Mouse (Mus musculus) bone marrow, adult 2 months (tissue): ENCODE results near the gene Tead4.
"Not testable (repeated sequence)": the region's sequence is repeated elsewhere in the genome, so short reads cannot be mapped to it uniquely, and the experiment has no call there.

Experiments
- CTCF ChIP-seq: fragments of 200-500 bp; IDR thresholded peaks from 2 replicates; pipeline ENCODE4 v1.5.1; 2011; ENCODE audit warnings: low read length, control low read depth; ENCODE audit not compliant: control insufficient read depth, insufficient read depth
- POLR2A ChIP-seq: fragments of 200-500 bp; IDR thresholded peaks from 2 replicates; pipeline ENCODE4 v1.6.1; 2011; ENCODE audit warnings: low read depth, mild to moderate bottlenecking, control low read depth, low read length, borderline replicate concordance; ENCODE audit not compliant: control insufficient read depth

GRCm38 (mm10) chr6:128209199-128209598 is 91.4 kb downstream of the Tead4 start:
- not testable (repeated sequence) for TF ChIP-seq CTCF, POLR2A
